In genomic region chr1:19290098-19290497, GRCm38 (mm10) we compare ENCODE assay signal across 26 mouse cellular contexts.
DNase-seq lines count a peak whose midpoint lies in the region; TF ChIP-seq lines count a peak whose summit lies in the region.
"Had no signal": no experiment of that assay in that cellular context is flagged by ENCODE, and none has a peak within 500 bp of the region (broad histone marks: within the 10 kb centered on the region; RNA-seq: fewer than 3 reads in every experiment).

No protein-coding gene starts in this region.

- H3K36me3 ChIP-seq in E14TG2a.4 (ENCODE audit: insufficient read depth, low read length) (no peaks in the 10 kb centered on the region), ES-E14 (ENCODE audit: control insufficient read depth, insufficient read depth, low read length, poor library complexity, severe bottlenecking) (no peaks in the 10 kb centered on the region)
- H3K36me3 ChIP-seq: hindbrain, embryonic 10.5 days; hindbrain, embryonic 15.5 days; neural tube, embryonic 12.5 days had no signal

- DNase-seq in layer of hippocampus, adult 2 months (ENCODE audit: low spot score in 2 of 2): no peak
- no peak for DNase-seq in layer of hippocampus, postnatal 14 days (ENCODE audit: low spot score in 2 of 2)
- DNase-seq in ES-E14 (ENCODE audit: low read depth, low spot score): peak; percentile 30
- peak; percentile 49 for DNase-seq in ZHBTc4 (ENCODE audit: low read depth, low spot score)
- no peak for DNase-seq in urinary bladder, adult 18-20 months (ENCODE audit: low spot score in 2 of 2)
- DNase-seq in kidney, postnatal 4 days: no peak
- DNase-seq: adrenal gland, postnatal 25 days; cerebellum, adult 2 months; gastrocnemius, postnatal 14 days; heart, postnatal 14 days; kidney, adult 9 months; kidney, postnatal 25 days; layer of hippocampus, postnatal 36 days; liver; lung, embryonic 14.5 days; right cerebral cortex, adult 18-20 months; thymus, adult 18-20 months had no signal

- H3K9me3 ChIP-seq in E14TG2a.4 (ENCODE audit: low read length): no peaks in the 10 kb centered on the region
- H3K9me3 ChIP-seq in ES-E14 (ENCODE audit: control insufficient read depth, insufficient read depth, low read depth, low read length): no peaks in the 10 kb centered on the region
- H3K9me3 ChIP-seq: hindbrain, embryonic 10.5 days; hindbrain, embryonic 15.5 days; neural tube, embryonic 12.5 days had no signal

- H3K27ac ChIP-seq in layer of hippocampus, adult 2 months: no peak overlapping the region
- H3K27ac ChIP-seq in ES-E14 (ENCODE audit: insufficient read depth, low read depth, low read length, poor library complexity, severe bottlenecking): no peak overlapping the region
- H3K27ac ChIP-seq: hindbrain, embryonic 10.5 days; hindbrain, embryonic 15.5 days; liver, embryonic 14.5 days; neural tube, embryonic 12.5 days; stomach, postnatal 0 days had no signal

- peak; percentile 30 for TF ChIP-seq CTCF in layer of hippocampus, adult 2 months (conservative IDR thresholded peaks at IDR 0.05)
- peak; percentile 64 for TF ChIP-seq CTCF in E14TG2a.4 (conservative IDR thresholded peaks at IDR 0.05; ENCODE audit: low read length)

- H3K9ac ChIP-seq in ES-E14 (ENCODE audit: insufficient read depth, low read depth, low read length, poor library complexity, severe bottlenecking): no peak overlapping the region
- H3K9ac ChIP-seq: hindbrain, embryonic 15.5 days; liver, embryonic 14.5 days; lung, embryonic 14.5 days; neural tube, embryonic 12.5 days had no signal

- no peak overlapping the region for H3K4me3 ChIP-seq in layer of hippocampus, adult 2 months
- H3K4me3 ChIP-seq in E14TG2a.4 (replicated peaks; ENCODE audit: low read length) (no peak overlapping the region), ES-E14 (ENCODE audit: insufficient read depth in 1 of 2, low read depth in 1 of 2, low read length in 2 of 2, poor library complexity in 1 of 2, severe bottlenecking in 1 of 2) (no peak overlapping the region)
- H3K4me3 ChIP-seq: erythroblast, embryonic 14.5 days; hindbrain, embryonic 10.5 days; hindbrain, embryonic 15.5 days; myocyte; neural tube, embryonic 12.5 days had no signal

- in situ Hi-C loops in ES-E14 (cut with MboI; ENCODE audit: low sequenced_read_pairs in 2 of 2, unreplicated experiment in 2 of 2): no loop called here

- H3K4me1 ChIP-seq in E14TG2a.4 (replicated peaks; ENCODE audit: low read depth, low read length) (no peaks in the 10 kb centered on the region), ES-E14 (ENCODE audit: control insufficient read depth in 2 of 2, insufficient read depth in 2 of 2, low read length in 2 of 2, poor library complexity in 1 of 2) (no peaks in the 10 kb centered on the region)
- H3K4me1 ChIP-seq: hindbrain, embryonic 10.5 days; hindbrain, embryonic 15.5 days; neural tube, embryonic 12.5 days had no signal

- no peaks in the 10 kb centered on the region for H3K27me3 ChIP-seq in E14TG2a.4 (ENCODE audit: insufficient read depth, low read length)
- H3K27me3 ChIP-seq: CH12.LX; hindbrain, embryonic 15.5 days; neural tube, embryonic 12.5 days had no signal

TF ChIP-seq in ES-E14, 5 proteins besides CTCF, POLR2A, EP300 and RAD21:
- TF ChIP-seq ZC3H11A (IDR thresholded peaks at IDR 0.05; ENCODE audit: borderline replicate concordance, low read depth, low read length): no peak
- TF ChIP-seq HCFC1 (IDR thresholded peaks at IDR 0.05; ENCODE audit: borderline replicate concordance, insufficient read depth, low read length): no peak

Comparison
In these comparisons a context has a peak if more than half of its experiments do, and no peak if none do; other contexts are left out.
1. DNase-seq: peak in ES-E14 (single experiment) and ZHBTc4 (single experiment); none in layer of hippocampus, adult 2 months (0 of 2), layer of hippocampus, postnatal 14 days (0 of 2), urinary bladder, adult 18-20 months (0 of 2) and kidney, postnatal 4 days (0 of 2).